Mouse (Mus musculus) CD8-positive naive resting alpha-beta T cell, adult 57 days (primary cell): Measurements from ENCODE around the gene Prickle2. TPM values are rescaled to one million over a fixed set of nuclear protein-coding genes. Genes with fewer than 3 reads are reported as not detected.

Experiments
- total RNA-seq: library from RNA; stranded (reverse); gene quantifications from one replicate; pipeline ENCODE4 v1.2.4, GENCODE M21; 2023

Prickle2 gene
- total RNA-seq, result 0.52 TPM

GRCm38 (mm10) chr6:92706145-92706466, at the start of gene Prickle2:
TSS of gene Prickle2 (minus strand) at chr6:92706155.

Other genes with a start within 250 kb of the Prickle2 start
- not detected for gene A730049H05Rik, start 110.3 kb upstream of the Prickle2 start, total RNA-seq
- not detected for gene Gm15737, start 163.2 kb upstream of the Prickle2 start, total RNA-seq
- 0.24 TPM for gene Adamts9, start 237.3 kb upstream of the Prickle2 start, total RNA-seq